Mouse (Mus musculus) G1E (cell line): ENCODE data around the gene Zfp385b.

Experiments
- CTCF ChIP-seq: IDR thresholded peaks from 2 replicates; pipeline ENCODE4 v1.5.1; 2012; ENCODE audit warnings: low read depth, low read length, inconsistent platforms, mixed read lengths
- GATA1 ChIP-seq: IDR thresholded peaks from 2 replicates; pipeline ENCODE4 v1.6.1; 2012; ENCODE audit warnings: borderline replicate concordance, low read length, inconsistent platforms, mixed read lengths

DNA sequence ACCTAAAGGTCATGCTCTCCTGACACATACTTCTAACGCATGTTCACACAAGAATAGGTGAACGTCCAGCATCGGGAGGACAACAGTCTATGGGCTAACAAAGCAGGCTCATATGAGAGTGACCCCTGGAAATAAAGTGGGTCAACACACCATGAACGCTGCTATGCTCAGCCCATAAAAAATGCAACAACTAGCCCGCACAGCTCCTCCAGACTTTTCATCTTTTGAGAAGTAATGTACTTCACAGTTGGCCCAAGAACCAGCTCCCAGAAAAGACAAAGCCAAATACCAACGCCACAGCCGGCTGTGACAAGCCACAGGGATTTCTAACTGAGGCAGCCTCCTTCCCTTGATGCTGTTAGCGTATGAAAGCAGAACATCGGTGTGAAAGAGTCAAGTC, 112.3 kb downstream of the Zfp385b start:
- no peak for TF ChIP-seq GATA1
- no peak for TF ChIP-seq CTCF
